Mouse (Mus musculus): ENCODE results near the gene Nbr1.

Gene Nbr1

DNA sequence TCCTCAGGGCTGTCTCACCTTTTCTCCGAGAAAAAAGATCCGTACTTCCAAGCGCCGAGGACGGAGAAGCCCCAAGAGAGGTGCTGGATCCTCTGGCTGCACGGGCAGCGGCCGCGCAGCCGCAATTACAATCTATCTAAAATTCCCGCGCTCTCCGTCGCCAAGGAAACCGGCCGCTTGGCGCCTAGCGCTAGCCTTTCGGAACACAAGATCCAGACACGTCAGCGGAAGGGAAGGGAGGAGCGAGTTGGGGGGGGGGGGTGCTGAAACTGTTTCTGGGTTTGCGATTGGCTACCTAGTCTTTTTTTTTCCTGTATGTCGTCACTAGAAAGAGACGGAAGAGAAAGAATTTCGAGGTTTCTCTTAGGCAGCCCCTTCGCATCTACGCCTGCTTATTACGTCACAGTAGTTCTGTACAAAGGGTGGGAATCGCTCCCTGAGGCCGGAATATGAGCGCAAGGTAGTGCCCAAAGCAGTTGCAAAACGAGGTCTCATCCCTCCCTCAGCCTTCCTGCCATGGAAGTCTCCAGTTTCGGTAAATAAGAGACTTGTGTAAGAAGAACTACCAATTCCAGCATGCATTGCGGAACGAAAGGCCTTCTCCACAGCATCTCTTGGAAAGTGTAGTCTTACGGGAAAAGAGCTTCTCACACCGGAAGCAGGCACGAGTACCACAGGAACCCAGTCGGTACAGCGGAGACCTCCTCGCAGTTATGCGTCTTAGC lies at the start of gene Nbr1, which contains the start of gene Brca1:
TSS of gene Nbr1 (plus strand) at position 399 of the 725 bp plus-strand sequence.
TSS of gene Brca1 (minus strand) at position 205 of the 725 bp plus-strand sequence.
- peak; percentile 92 for DNase-seq

DNA sequence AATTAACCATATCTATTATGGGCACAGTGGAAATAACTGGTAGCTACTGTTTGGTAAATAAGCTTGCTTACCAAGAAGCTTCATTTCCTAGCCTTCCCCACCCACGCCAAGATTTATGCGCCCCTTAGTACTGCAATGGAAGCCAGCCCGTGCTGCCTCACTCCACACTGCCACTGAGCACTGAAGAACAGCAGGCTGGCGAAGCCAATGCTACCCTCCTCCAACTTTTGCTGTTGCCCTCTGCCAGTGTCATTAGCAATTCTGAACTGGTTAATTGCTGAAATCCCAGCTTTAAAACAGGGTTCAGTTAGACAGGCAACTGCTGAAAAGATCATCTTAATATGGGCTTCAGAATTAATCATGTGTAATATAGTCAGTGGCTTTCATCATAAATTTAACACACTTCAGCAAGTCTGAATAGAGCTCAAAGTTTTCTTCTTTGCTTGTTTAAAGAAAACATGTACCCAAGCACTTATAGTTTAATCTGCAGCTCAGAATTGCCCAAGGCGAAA lies 45.6 kb upstream of the Nbr1 start:
- DNase-seq, result no peak

DNA sequence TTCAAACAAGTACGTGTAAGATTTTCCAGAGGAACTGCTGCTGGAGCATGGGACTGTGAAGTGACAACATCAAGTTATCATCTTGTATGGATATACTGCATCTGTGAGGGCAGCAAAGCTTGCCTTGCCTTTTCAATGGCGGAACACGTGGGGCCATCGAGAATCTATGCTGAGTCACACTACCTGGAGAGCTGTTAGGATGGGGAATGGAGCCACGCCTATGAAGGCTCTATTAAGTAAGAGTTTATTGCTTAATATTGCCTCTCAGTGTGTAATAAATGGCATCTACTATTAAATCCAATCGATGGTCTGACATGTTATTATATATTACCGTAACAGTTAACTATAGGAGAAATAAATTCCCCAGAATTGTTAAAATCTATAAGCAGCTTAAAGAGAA lies 44.9 kb upstream of the Nbr1 start:
- no peak for DNase-seq

DNA sequence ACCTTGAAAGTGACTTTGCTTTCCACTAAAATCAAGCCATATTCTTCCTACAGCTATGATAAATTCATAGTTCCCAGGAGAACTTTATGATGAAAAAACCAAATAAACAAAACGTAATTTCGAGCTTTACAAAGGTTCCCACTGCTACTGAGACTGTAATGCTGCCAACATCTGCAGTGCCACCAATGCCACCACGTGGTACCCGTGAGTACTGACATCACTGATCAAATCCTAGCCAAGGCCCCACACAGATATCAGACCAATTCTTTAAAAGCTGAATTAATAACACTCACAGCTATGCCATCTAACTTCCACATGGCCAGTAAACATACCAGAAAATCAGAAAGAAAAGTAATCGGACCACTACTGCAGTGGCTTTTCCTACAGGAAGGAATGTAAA lies 33.0 kb upstream of the Nbr1 start:
- no peak for DNase-seq

DNA sequence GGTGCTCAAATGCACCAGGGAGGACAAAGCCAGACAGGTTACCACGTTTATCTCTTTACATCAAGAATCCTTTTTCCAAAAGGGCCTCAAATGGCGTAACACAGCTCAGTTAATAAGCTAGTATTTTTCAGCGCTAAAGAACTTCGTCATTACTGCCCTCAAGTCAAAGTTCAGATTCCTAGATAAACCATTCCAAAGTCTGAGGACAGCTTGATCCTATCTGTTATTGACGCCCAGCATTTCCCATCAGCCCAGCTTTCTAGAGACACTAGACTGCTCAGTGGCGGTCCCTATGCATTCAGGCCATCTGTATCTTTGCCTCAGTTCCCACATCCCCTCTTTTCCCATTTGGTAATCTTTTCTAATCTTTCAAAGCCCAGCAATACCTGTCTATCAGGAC lies 32.6 kb upstream of the Nbr1 start:
- no peak for DNase-seq

DNA sequence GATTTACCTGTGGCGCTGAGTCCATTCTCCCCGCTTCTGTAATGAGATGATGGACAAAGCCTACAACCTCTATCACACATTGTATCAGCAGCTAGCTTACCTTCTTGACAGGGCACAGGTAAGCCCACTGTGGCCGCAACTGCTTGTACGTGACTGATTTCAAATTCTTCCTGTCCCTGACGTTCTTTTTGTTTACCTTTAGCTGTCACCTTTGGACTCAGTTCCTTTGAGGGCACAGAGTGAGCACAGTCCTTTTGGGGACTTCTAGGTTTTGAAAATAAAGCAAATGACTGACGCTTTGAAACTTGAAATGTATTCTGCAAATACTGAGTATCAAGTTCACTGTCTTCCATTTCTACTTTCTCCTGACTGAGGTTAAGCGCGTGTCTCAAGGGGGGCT lies 27.5 kb upstream of the Nbr1 start:
- no peak for DNase-seq

DNA sequence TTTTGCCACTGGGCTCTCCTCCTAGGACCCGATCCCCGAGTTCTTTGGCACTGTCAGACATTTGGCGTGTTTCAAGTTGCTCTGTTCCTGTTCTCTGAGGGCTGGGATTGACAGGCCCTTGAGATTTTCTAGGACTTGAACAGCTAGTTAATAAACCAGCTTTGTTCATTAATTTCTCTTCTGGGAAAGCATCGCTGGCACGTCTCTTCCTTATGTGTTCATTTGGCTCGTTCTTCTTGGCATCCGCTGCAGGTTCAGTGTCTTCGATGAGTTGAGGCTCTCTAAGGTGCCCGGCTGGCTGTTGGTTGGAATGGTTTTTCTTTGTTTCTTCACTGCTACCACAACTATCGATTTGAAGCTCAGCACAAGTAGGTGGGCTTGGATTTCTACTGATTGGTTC lies 26.9 kb upstream of the Nbr1 start:
- DNase-seq, result no peak

DNA sequence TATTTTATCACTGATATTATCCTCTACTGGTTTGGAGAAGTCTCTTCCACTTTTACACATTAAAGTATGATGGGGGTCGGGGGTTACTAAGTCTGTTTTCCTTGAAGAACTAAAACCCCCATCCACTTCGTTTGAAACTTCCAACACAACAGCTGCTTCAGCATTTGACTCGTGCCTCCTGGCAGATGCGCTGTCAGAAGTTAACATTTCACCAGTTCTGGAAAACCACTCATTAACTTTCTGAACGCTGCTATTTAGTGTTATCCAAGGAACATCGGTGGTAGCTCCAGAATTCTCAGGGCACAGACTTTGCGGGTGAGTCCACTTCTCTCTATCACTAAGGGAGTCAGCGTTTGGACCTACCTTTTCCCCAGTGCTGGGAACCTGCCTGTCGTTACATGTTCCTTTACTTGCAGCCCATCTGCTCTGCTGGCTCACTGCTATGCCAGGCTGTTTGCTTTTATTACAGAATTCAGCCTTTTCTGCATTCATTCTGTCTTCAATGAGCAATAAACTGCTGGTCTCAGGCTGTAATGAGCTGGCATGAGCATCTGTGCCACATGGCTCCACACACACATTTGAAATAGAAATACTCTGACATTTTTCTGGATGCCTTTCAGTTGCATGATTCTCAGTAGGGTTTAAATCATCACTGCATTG lies 25.9 kb upstream of the Nbr1 start:
- DNase-seq, result peak; percentile 29

DNA sequence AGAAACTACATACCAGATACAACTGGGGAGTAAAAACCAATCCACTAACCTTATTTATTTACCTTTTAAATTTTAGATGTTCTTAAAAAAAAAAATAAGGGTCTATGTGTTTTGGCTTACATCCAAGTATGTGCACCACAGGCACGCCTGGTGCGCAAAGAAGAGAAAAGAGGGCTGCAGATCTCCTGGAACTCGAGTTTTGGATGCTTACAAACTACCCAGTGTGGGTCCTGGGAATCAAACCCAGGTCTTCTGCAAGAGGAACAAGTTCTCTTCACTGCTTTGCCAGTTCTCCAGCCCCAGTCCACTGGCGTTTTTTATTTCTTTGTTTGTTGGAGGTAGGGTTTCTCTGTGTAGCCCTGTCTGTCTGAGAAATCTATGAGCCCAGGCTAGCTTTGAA lies 25.3 kb upstream of the Nbr1 start:
- no peak for DNase-seq

DNA sequence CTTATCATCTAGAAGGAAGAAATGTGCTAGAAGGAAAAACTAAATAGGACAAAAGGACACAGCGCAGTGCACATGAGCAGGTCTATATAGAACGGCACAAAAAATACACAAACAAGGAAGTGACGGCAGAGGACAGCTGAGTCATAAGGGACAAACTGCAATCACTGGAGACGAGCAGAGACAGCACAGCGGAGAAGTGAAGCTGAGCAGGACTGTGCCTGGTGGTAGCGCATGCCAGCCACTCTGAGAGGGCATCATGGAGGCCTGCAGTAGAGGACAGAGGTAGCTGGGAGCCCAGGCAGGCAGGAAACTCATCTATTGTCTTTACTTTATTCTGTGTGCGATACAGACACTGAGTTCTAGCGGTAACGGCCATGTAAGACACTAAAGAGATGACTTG lies 8.4 kb upstream of the Nbr1 start:
- no peak for DNase-seq

DNA sequence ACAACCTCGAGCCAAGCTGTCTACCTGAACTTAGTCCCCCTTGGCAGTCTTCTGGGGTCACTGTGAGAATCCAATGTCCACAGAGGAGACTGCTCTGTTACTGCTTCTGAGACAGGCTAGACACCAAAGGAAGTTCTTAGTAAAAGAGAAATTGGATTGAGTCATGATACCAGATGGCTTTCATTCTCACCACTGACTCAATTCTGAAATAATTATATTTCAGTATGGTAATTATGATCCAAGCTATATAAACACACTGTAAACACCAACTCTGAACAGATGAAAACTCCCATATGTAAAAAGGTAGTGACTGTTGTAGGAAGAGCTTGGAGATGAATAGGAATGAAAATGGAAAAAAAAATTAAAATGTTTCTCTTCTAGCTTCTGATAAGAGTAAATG lies 7.8 kb upstream of the Nbr1 start:
- no peak for DNase-seq

DNA sequence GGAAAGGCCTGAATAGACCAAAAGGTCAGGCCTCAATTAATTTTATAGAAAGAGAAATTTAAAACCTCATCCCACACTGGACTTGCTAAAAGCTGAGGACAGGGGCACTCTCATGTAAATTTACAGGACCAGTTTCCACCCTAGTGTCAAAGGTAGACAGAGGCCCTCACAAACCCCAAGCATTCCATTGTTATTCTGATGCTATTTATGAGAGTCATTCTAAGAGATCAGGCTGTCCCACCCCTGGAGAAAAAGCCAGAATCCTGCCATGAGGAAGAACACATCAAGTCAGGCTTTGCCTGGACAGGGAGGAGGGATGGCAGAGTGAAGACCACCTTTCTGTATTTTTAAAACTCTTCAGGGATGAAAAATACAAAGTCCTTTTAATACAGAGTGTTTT lies 3.4 kb upstream of the Nbr1 start:
- no peak for DNase-seq

DNA sequence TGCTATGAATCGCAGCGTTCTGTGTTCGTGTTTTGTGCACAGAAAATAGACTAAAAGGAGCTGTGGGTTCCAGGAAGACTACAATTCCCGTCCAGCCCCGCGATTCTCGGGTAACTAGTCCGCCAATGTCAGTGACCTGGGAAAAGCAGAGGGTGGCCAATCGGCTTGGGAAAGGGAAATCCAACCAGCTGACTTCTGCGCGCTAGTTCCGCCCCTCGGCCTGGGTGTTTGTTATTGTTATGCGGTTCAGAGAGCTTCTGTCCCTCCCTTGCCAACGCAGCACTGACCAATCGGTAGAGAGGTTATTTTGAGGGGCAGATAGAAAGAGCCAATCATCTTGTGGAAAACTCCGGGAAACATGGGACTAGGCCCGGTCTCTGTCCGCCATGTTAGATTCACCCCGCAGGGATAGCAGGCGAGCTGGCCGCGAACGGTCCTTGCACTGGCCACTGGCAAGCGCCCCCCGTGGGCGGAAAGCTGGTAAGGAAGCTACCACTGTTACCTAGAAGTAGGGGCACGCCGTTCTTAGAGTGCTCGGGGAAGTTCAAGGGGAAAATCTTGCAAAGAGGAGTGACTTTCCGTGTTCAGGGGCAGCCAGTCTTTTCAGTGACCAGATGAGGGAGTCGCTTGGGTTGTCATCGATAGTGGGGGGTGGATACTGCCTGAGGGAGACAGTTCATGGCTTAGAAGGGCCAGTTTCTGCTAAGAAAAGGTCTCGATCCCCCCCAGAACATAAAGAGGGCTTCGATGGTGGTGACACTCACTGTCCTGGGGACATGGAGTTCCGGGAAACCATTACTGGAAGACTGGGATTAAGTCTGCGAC lies 739 bp downstream of the Nbr1 start:
- peak; percentile 96 for DNase-seq

DNA sequence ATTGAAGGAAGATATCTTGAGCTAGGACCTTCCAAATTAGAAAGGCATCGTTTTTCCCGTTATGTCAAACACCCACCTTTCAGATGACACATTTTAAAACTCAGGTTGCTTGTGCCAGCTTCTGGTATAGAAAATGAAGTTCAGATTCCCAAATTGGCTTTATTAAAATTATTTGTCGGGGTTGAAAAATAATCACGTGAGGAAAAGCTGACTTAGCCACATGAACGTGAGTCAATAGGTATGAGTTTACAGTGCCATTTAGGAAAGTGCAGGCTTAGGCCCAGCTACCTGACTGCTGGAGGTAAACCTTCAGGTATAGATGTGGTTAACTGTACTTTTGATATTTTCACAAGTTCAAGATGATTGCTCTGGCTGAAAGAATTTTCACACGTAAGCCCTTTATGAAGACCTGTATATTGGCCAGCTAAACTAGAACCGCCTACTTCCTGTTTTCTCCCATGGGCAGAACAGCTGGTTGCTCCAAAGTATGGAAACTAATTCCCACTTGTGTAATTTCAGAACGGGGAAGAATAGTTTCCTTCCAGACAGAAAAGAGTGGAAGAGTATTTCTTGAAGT lies 1.5 kb downstream of the Nbr1 start:
- no peak for DNase-seq

DNA sequence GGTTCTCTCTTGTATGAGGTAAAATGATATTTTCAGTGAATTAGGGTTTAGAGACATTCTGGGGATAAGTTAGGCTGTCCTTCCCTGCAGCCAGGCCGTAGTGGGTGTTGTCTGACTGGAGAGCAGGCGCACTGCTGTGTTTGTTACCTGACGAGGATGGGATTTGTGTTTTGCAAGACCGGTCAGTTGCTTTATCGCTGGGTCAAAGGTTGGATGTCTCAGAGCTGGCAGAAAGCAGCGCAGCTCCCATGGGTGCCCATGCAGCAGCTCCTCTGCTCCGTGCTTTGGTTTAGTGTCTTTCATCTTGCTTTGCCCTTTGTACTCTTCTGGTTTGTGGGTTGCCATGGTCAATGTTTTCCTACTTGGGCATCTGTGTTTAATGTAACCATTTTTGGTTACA lies 4.6 kb downstream of the Nbr1 start:
- no peak for DNase-seq

DNA sequence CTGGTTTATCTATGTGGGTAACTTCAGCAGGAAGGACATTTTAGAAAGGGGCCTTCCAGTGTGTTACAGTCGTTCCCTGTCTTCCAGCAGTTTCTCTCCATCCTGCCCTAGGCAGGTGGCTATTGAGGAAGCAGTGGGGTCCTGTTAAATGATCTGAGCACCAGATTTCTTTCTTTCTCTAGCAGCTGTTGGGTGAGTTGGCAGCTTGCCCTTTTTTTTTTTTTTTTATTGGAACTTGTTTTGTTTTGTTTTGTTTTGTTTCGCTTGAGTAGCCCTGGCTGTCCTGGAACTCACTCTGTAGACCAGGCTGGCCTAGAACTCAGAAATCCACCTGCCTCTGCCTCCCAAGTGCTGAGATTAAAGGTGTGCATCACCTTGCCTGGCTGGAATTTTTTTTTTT lies 5.0 kb downstream of the Nbr1 start:
- DNase-seq, result no peak

DNA sequence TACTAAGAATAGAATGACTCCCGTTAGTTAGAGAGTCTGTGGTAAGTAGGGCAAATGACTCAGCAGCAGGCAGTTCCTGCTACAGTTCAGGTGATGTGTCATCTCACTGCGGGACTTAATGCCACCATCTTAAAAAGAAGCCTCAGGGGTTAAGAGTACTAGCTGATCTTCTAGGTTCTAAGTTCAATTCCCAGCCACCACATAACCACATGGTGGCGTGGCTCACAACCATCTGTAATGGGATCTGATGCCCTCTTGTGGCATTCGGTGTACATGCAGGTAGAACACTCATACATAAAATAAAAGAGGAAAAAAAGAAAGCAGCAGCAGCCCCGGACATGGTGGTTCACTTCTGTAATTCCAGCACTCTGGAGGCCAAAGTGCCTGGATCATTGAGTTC lies 10.4 kb downstream of the Nbr1 start:
- DNase-seq, result no peak

DNA sequence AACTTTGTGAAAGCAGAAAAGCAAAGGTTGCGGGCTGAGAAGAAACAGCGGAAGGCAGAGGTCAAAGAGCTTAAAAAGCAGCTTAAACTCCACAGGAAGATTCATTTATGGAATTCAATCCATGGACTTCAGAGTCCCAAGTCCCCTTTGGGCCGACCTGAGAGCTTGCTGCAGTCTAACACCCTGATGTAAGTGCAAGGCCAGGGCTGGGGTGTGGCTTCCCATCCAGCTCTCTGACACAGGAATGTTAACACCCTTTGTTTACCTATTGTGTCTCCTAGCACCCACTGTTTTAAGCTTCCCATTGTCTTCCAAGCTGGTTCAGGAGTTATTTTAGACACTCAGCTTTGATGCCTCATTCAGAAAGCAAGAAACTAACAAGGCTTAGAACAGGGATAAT lies 16.5 kb downstream of the Nbr1 start:
- no peak for DNase-seq

DNA sequence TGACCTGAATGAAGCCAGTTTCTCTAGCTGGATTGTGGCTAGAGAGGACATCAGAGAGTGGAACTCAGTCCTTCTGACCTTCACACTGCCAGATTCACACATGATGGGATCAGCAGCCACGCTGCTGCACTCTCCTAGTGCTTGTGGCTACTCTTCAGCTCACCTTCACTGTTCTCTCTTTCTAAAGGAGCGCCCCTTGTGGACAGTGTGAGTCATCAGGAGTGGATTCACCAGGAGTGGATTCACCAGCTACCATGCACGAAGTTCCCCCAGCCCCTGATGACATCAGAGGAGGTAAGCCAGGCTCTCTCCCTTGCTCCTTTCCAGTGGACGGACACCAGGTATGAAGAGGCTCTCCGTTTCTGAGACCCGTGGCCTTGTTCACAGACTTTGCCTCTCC lies 24.2 kb downstream of the Nbr1 start:
- DNase-seq, result no peak

DNA sequence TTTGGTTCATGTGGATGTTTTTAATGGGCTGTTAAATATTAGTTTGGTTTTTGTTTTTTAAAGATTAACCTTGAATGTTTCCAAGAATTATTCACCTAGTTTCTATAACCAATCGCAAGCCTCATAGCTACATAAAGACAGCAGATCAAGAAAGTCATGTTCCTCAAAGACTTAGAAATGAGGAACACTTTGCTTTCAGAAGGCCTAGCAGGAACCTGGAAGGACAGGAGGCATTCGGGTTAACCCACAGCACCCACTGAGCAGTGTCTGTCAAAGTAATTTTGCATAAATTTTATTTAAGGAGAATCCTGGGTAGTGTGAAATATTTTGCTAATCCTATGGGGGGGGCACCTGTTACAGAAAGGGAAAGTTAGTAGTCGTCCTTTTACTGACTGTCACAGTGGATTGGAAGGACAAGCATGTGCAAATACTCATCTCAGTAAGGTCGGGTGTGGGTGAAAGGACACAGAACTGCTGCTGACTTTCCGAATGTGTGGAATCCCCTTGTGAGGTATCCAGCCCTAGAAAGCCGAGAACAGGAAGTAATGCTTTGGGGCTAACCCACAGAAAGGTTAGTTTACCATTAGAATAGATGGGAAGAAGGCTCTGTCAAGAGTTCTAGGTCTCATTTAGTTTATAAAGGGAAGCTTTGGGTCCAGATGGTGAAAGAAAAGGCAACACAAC lies 29.3 kb downstream of the Nbr1 start:
- DNase-seq, result no peak

DNA sequence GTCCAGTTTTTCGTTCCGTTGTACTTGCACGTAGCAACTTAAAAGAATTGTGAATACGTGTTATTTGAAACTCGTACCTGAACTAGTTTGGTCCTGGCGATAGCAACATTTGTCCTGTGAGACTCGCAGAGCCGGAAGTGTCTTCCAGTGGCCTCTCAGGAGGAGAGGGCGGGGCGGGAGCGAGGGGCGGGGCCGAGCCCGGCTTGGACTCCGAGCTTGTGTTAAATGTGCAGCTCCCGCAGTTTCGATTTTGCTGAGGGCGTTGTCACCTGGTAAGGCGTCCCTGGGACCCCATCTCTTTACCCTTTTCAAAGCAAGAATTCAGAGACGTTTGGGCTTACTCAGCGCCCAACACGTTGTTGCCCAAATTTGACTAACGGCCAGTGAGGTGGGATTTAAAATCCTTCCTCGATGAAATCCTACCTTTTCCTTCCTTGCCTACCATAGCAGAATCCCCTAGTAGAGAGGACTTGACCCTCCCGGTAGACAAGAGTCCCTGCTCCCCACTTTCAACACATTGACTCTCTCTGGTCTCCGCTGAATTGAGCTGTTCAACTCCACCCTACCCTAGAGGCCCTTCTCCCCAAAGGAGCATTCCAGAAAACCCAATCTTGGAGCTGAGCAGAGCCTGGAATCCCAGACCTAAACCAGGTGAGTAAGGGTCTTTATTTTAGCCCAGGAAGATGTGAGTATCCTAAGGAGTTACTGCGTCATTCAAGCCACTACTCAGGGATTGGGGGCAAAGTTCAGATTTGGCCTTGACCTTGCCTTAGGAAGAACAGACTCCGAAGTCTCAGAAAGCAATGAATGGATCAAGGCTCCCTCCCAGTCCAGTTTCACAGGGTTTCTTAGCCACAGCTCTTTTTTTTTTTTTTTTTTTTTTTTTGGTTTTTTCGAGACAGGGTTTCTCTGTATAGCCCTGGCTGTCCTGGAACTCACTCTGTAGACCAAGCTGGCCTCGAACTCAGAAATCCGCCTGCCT lies 30.4 kb downstream of the Nbr1 start, which contains the start of gene Tmem106a:
TSS of gene Tmem106a (plus strand) at position 189 of the 982 bp plus-strand sequence.
- no peak for DNase-seq
